Mouse (Mus musculus) C2C12 (cell line): Measurements from ENCODE around the gene Nat8f2.

Experiments used
- CEBPB ChIP-seq: IDR thresholded peaks from one replicate; pipeline ENCODE4 v1.6.1; 2011; ENCODE audit warnings: low read depth, mild to moderate bottlenecking, control low read depth, moderate library complexity
- CTCF ChIP-seq: IDR thresholded peaks from one replicate; pipeline ENCODE4 v1.5.1; 2011; ENCODE audit not compliant: control insufficient read depth, insufficient read depth, insufficient read length
- FOSL1 ChIP-seq: IDR thresholded peaks from one replicate; pipeline ENCODE4 v1.8.0; 2011; ENCODE audit warnings: mild to moderate bottlenecking, low read length; ENCODE audit not compliant: poor library complexity, insufficient read depth, severe bottlenecking
- MAX ChIP-seq: IDR thresholded peaks from one replicate; pipeline ENCODE4 v1.6.1; 2011; ENCODE audit warnings: mild to moderate bottlenecking, control low read depth
- MYOD1 ChIP-seq: IDR thresholded peaks from one replicate; pipeline ENCODE4 v1.6.1; 2011; ENCODE audit warnings: low read depth; ENCODE audit not compliant: control insufficient read depth, insufficient read length
- MYOG ChIP-seq: IDR thresholded peaks from one replicate; pipeline ENCODE4 v1.6.1; 2011; ENCODE audit not compliant: control insufficient read depth, insufficient read length; ENCODE audit errors: extremely low read depth
- USF1 ChIP-seq: IDR thresholded peaks from one replicate; pipeline ENCODE4 v1.6.1; 2011; ENCODE audit warnings: low read depth, mild to moderate bottlenecking, control low read depth, moderate library complexity

GRCm38 (mm10) chr6:85863136-85863535, 5.8 kb downstream of the Nat8f2 start:
- TF ChIP-seq CTCF (no peak), MYOD1 (no peak), MAX (no peak), CEBPB (no peak), MYOG (no peak), USF1 (no peak), FOSL1 (no peak)
